Mouse (Mus musculus): ENCODE results near the gene Uchl3.

DNA sequence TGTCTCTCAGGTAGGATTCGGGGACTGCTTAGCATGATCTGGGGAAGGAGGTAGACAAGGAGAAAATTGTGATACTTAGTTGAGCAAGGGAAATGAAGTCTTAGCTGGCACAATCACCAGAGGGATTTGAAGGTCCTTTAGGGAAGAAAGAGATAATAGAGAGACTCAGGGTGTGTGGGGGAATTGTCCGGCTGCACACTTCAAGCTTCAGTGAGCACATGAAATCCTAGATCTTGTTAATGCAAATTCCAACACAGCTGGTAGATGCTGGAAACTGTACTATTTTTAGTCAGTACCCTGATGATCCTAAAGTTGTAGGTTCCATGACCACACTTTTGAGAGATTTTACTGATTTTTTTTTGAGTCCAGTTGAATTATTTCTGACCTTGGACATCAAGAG, 60.6 kb downstream of the Uchl3 start:
- TF ChIP-seq CTCF (IDR thresholded peaks at IDR 0.05; ENCODE audit: borderline replicate concordance, control insufficient read depth, extremely low read depth, insufficient read depth, low read length, poor library complexity) (no peak), POLR2A (IDR thresholded peaks at IDR 0.05; ENCODE audit: control insufficient read depth, extremely low read depth, insufficient read depth, low read length, poor library complexity) (no peak)

Measured in thymus, adult 2 months (tissue).